Mouse (Mus musculus) forelimb bud, embryonic 11.5 days (tissue): ENCODE measurements at regions not wholly inside any gene's neighbourhood (a gene's known extent, or its start where the extent isn't known, plus 50 kb on each side); places are given as distances from the start of the nearest gene placed in this dataset.
A peak's percentile ranks its signal among the peaks of the same experiment; 100 is the strongest.

ENCODE experiments used
- DNase-seq: peaks from one replicate; pipeline ENCODE4 v3.0.0-alpha.2; 2012; ENCODE audit warnings: low read depth, low spot score

DNA sequence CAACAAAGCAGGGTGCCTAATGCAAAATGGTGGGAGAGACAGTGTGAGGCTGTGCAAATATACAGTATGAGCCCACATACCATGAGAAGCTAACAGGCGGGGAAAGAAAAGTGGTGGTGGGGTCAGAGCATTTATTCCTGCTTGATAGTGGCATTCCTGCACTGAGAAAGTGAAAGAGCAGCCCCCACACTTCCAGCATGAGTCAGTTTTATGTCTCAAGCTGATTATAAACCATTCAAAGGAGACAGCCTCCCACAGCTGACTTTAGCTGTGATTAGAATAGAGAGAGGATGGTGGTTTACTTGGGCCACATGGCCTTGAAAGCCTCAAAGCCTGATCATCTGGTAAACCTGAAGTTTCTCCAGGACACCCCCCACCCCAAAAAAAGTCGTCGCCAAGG, 64.4 kb downstream of the Gm43517 start:
- DNase-seq, result no peak

DNA sequence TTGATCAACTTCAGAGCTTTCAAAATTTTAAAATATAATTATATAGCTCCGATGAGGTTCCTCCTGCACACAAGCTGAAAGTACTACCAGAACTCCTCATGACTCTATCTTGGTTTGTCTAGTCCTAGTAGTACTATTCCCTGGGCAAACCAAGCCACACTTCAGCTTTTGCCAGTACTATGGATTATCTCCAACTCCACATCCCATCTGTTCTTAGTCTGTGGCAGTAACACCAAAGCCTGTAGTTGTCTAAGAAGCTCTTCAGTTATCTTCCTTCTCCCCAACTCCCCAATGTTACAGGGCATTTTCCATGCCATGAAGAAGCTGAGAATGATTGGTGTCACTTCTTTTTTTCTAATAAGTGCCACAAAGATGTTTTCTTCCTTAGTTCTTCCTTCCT, 83.1 kb downstream of the Gm43517 start:
- DNase-seq, result no peak

DNA sequence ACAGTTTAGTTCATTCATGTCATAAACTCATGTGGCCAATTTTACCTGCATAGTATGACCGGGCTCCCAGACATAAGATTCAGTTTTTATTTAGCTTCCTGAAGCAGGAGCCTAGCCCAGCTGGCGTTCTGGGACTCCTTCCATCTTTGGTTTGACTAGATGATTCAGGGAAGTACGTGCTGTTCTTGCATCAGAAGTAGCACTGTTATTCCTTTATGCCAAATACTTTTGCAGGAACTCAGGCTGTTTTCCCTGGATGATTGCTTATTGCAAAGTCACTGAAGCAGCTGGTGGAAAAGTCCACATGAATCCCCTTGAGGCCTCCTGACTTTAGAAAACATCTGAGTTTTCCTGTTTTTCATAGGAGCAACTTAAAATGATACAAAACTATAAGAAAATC, 88.4 kb downstream of the Gm43517 start:
- DNase-seq, result no peak

DNA sequence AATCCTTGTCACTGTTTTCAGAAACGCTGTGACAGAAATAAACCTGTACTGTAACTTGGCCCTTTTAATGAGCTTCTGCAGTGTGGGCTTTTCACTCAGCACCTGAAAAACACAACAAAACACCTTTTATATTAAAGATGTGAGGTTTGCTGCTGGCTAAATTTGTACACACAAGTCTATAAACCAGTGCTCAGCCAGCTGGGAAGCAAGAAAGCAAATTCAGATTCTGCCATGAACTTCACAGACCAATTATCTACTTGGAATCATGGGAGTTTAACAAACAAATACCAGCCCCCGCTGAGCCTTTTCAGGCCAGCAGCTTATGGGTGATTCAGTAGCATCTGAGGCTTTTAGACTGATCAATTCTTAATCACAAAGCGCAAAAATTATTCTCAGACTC, 95.7 kb downstream of the Gm43517 start:
- peak; percentile 44 for DNase-seq

DNA sequence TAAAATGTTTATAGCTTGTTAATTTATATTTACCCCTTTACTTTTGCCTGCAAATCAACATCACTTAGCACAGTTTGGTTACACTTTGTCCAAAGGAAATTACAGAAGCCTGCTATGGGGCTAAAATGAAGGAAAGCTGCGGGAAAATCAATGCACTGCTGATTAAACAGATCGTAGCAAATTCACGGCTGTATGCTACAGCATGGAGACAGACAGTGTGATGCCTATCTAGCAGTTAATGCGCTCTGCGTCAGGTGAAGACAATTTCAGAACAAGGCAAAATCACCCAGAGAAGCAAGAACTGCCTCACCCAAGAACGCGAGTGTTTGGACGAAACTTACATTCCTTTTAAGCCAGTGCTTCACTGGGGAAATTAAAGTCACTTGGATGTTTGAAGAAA, 96.2 kb downstream of the Gm43517 start:
- DNase-seq, result no peak

DNA sequence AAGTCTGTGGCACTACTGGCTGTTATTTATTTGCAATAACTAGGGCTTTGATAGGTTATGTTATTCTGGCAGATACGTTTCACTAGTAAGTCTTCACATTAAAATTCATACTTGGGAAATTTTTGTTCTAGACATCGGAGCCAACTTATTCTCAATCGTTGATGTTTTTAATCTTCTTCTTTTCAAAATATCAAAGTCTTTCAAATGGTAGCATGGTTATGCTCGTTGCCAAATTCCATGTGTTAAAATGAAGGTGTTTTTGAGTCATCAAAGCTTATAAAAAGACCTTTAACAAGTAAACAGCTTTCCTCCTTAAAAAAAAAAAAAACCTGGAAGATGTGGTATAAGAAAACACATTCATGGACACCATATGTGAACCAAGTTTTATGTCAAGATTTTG, 97.4 kb downstream of the Gm43517 start:
- no peak for DNase-seq

DNA sequence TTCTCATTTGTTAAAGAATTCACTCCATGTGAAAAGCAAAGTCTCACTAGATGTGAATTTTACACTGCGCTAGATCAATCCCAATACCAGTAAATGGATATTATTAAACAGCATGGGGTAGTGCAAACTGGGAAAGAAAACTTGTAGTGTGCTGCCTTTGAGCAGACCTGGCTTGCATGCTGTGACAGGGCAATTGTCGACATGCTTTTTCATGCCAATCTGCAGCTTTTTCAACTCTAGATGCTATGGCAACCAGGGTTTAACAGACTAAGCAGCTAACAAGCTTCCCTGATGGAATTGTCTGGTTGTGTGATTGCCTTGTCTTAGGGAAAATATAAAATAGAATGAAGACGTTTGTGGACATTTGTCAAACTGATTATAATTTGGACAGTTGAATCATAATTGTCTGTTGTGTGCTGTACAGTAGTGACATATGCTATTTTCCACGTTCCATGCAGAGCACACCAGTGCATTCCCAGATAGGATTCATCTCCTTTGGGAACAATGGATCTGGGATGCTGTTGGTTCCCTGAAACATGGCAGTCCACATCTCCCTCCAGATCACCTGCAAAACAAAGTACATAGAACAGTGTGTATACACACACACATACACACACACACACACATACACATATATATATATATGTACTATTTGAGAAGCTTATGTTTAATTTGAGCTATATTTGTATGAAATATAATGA, 99.2 kb downstream of the Gm43517 start:
- peak; percentile 6 for DNase-seq

DNA sequence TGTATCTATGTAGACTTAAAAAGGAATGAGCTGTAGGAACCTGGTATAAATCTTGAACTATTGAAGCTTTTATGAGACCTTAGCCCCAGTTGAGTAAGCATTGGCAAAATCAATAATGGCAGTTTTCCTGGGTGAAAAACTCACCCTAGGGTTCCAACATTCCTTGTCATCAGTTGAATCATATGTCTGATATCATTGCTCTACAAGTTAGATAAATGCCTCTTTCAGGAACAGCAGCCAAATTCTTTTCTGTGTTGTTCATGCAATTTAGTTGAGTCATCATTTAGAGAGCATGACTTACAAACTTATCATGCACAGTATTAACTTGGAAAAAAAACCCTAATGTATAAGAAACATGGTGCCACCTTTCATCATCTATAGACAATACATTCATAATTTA, 128.2 kb downstream of the Gm43517 start:
- DNase-seq, result no peak

DNA sequence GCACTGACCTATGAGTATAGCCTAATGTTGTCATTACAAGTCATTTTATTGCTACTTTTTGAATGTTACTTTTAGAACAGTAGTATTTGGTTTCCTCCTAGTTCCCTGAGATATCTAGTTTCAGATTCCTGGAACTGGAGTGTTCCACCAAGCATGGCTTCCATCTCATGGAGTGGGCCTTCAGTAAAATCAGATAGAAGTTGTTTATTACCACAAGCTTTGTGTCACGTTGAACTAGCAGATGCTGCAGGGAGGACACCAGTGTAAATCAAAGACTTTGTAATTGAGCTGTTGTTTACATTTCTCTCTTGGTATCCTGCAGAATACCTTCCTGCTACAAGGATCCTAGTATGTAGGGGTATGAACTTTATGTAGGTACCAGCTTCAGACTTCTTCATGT, 129.6 kb downstream of the Gm43517 start:
- no peak for DNase-seq
